Mouse (Mus musculus): Measurements from ENCODE around the gene Clcn2. TPM values are rescaled to one million over a fixed set of nuclear protein-coding genes. Genes with fewer than 3 reads are reported as not detected.

Clcn2 gene
- polyA plus RNA-seq, 1 experiment from 2014 or later, result 18.7 TPM

GRCm38 (mm10) chr16:20714307-20715080 is 3.1 kb downstream of the Clcn2 start:
- H3K9me3 ChIP-seq (ENCODE audit: low read length), result no peaks in the 10 kb centered on the region
- no peak overlapping the region for H3K27ac ChIP-seq (ENCODE audit: low read length)
- H3K9ac ChIP-seq (replicated peaks; ENCODE audit: low read length), result peak overlapping the region; percentile 81
- H3K4me2 ChIP-seq (replicated peaks; ENCODE audit: low read depth, low read length), result peak overlapping the region; percentile 90
- WGBS, result 41% methylated on average over 8 of the region's 11 CpGs
- H3K36me3 ChIP-seq (ENCODE audit: insufficient read depth, low read length), result peaks cover 23% of the 10 kb centered on the region
- ATAC-seq (ENCODE audit: low FRiP score, low TSS enrichment), result no peak
- no peaks in the 10 kb centered on the region for H3K27me3 ChIP-seq (ENCODE audit: insufficient read depth, low read length)
- peak overlapping the region; percentile 63 for H3K4me3 ChIP-seq (ENCODE audit: low read length)
- peaks cover 21% of the 10 kb centered on the region for H3K4me1 ChIP-seq (ENCODE audit: insufficient read depth, low read length)

GRCm38 (mm10) chr16:20712889-20713288 is 4.7 kb downstream of the Clcn2 start:
- ATAC-seq (ENCODE audit: low FRiP score, low TSS enrichment), result no peak
- Histone ChIP-seq H3K27ac (ENCODE audit: low read length) (no peak overlapping the region), H3K4me1 (ENCODE audit: insufficient read depth, low read length) (peaks cover 15% of the 10 kb centered on the region), H3K4me2 (replicated peaks; ENCODE audit: low read depth, low read length) (no peak overlapping the region), H3K27me3 (ENCODE audit: insufficient read depth, low read length) (no peaks in the 10 kb centered on the region), H3K9me3 (ENCODE audit: low read length) (no peaks in the 10 kb centered on the region), H3K9ac (replicated peaks; ENCODE audit: low read length) (no peak overlapping the region), H3K36me3 (ENCODE audit: insufficient read depth, low read length) (peaks cover 28% of the 10 kb centered on the region), H3K4me3 (ENCODE audit: low read length) (no peak overlapping the region)
- 94% methylated on average over 7 of the region's 7 CpGs for WGBS

- H3K4me2 ChIP-seq (replicated peaks; ENCODE audit: low read depth, low read length), result no peak overlapping the region
- 82% methylated on average over 9 of the region's 9 CpGs for WGBS
- ATAC-seq (ENCODE audit: low FRiP score, low TSS enrichment), result no peak
Observed at GRCm38 (mm10) chr16:20712190-20712589, 5.4 kb downstream of the Clcn2 start.

DNA sequence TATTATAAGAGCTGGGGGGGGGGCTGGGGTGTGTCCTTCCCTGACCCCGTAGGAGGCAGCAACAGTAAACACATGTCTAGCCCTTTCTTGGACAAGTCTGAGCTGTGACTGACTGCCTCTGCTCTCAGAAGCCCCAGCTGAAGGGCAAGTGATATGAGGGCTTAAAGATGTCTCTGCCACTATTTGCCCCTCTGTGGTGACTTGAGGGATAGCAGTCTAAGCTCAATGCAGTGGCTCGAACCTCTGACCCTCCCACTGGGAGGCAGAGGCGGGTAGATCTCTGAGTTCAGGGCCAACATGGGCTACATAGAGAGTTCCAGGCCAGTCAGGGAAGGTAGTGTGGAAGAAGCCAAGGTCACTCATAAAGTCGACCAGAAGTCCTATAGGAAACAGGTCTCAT is 6.7 kb downstream of the Clcn2 start:
- peaks cover 15% of the 10 kb centered on the region for H3K4me1 ChIP-seq (ENCODE audit: insufficient read depth, low read length)
- no peak overlapping the region for H3K9ac ChIP-seq (replicated peaks; ENCODE audit: low read length)
- no peaks in the 10 kb centered on the region for H3K9me3 ChIP-seq (ENCODE audit: low read length)
- 85% methylated on average over 4 of the region's 4 CpGs for WGBS
- H3K27me3 ChIP-seq (ENCODE audit: insufficient read depth, low read length), result no peaks in the 10 kb centered on the region
- H3K4me2 ChIP-seq (replicated peaks; ENCODE audit: low read depth, low read length), result no peak overlapping the region
- H3K36me3 ChIP-seq (ENCODE audit: insufficient read depth, low read length), result peaks cover 37% of the 10 kb centered on the region
- no peak for ATAC-seq (ENCODE audit: low FRiP score, low TSS enrichment)
- no peak overlapping the region for H3K4me3 ChIP-seq (ENCODE audit: low read length)
- H3K27ac ChIP-seq (ENCODE audit: low read length), result no peak overlapping the region

More at GRCm38 (mm10) chr16:20712190-20712589, 5.4 kb downstream of the Clcn2 start:
- Histone ChIP-seq H3K9me3 (ENCODE audit: low read length) (no peaks in the 10 kb centered on the region), H3K36me3 (ENCODE audit: insufficient read depth, low read length) (peaks cover 34% of the 10 kb centered on the region), H3K27ac (ENCODE audit: low read length) (no peak overlapping the region), H3K4me1 (ENCODE audit: insufficient read depth, low read length) (peaks cover 15% of the 10 kb centered on the region), H3K27me3 (ENCODE audit: insufficient read depth, low read length) (no peaks in the 10 kb centered on the region), H3K4me3 (ENCODE audit: low read length) (no peak overlapping the region), H3K9ac (replicated peaks; ENCODE audit: low read length) (no peak overlapping the region)

DNA sequence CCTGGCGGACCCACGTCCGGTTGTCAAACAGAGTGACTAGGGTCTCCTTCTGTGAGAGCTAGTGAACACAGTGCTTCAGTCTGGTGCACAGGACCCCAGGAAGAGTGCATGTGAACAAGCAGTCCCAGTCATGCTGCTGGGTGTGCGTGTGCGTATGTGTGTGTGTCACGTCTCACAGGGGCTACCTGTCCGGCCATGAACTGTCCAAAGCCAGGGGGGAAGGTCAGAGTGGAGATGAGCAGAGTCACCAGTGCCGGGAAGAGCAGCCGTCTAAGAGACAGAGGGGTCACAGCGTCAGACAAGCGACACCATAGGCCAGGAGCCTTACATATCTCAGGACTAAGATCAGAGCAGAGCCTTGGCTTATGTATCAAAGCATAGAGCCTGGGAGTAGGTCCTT is 7.2 kb downstream of the Clcn2 start:
- Histone ChIP-seq H3K27me3 (ENCODE audit: insufficient read depth, low read length) (no peaks in the 10 kb centered on the region), H3K9me3 (ENCODE audit: low read length) (no peaks in the 10 kb centered on the region), H3K4me3 (ENCODE audit: low read length) (no peak overlapping the region), H3K4me1 (ENCODE audit: insufficient read depth, low read length) (peaks cover 13% of the 10 kb centered on the region), H3K9ac (replicated peaks; ENCODE audit: low read length) (no peak overlapping the region), H3K36me3 (ENCODE audit: insufficient read depth, low read length) (peaks cover 38% of the 10 kb centered on the region), H3K27ac (ENCODE audit: low read length) (no peak overlapping the region), H3K4me2 (replicated peaks; ENCODE audit: low read depth, low read length) (no peak overlapping the region)
- ATAC-seq (ENCODE audit: low FRiP score, low TSS enrichment), result no peak
- WGBS, result 87% methylated on average over 11 of the region's 11 CpGs

DNA sequence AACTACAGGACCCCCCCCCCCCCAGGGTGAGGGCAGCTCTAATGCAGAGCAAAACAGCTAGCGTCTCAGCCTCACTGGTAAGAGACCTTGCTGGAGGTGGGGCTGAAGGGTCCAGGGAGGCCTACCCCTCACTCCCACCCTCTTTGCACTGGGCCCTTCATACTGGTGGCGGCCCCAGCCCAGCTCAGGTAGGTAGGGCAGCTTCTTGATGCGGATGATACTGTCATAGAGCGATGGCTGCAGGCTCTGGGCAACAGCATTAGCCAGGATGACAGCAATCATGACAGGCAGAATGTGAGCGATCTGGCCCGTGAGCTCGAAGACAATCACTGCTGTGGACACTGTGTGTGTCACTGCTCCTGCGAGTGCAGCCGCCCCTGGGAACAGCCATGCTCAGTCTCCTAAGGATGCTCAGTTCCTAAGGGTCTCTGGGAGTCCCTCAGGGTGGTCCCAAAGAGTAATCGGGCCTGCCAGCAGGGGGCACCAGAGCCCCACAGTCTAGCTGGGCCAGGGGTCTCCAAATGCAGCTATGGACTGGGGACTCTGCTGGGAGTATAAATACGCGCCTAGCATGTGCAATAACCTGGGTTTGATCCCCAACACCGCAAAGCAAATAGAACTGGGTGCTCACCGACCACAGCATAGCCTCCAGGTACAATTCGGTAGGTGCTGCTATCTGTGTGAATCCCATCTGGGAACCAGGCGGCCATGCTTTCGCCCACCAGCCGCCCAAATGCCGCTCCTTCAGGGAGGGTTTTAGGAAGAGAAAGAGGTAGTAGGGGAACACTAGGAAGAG is 8.4 kb downstream of the Clcn2 start:
- peak; percentile 17; the same call in 1 of the 2 replicates for ATAC-seq (ENCODE audit: low FRiP score, low TSS enrichment)
- peaks cover 38% of the 10 kb centered on the region for H3K36me3 ChIP-seq (ENCODE audit: insufficient read depth, low read length)
- no peak overlapping the region for H3K4me2 ChIP-seq (replicated peaks; ENCODE audit: low read depth, low read length)

DNA sequence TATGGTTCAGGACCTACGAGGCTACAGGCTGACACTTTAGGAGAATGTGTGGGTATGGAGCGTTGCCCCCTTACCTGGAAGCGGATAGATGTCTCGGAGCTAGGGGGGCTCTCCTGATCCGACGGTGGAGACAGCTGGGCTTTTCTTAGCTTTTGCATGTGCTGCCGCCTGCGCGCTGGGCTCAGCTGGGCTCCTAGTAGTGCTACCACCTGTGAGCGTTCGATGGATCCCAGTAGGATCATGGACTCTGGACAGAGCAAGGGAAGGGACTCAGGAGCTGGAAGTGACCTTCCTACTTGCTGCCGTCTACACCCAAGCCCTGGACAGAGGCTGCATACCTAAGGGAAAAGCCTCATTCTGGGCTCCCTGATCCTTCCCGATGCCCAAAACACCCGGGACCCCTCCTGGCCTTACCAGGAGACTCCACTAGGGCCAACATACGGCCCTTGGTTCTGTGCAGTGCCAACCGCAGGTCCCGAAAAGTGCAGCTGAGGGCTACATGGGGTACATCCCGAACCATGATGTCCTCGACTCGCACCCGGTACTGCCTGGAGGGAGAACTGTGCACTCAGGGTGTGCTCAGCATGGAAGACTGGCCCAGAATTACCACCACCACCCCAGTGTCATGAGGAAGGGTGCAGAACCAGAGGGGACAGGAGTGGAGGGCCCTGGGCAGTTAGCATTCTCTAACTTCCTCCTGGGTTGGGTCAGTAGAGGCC is 9.2 kb downstream of the Clcn2 start:
- no peak overlapping the region for H3K9ac ChIP-seq (replicated peaks; ENCODE audit: low read length)
- WGBS, result 90% methylated on average over 21 of the region's 21 CpGs
- no peaks in the 10 kb centered on the region for H3K9me3 ChIP-seq (ENCODE audit: low read length)
- no peaks in the 10 kb centered on the region for H3K27me3 ChIP-seq (ENCODE audit: insufficient read depth, low read length)
- no peak overlapping the region for H3K4me2 ChIP-seq (replicated peaks; ENCODE audit: low read depth, low read length)
- H3K36me3 ChIP-seq (ENCODE audit: insufficient read depth, low read length), result peaks cover 38% of the 10 kb centered on the region
- H3K4me3 ChIP-seq (ENCODE audit: low read length), result no peak overlapping the region
- no peak for ATAC-seq (ENCODE audit: low FRiP score, low TSS enrichment)
- H3K27ac ChIP-seq (ENCODE audit: low read length), result no peak overlapping the region
- H3K4me1 ChIP-seq (ENCODE audit: insufficient read depth, low read length), result no peaks in the 10 kb centered on the region

More for the DNA sequence above, 8.4 kb downstream of the Clcn2 start:
- H3K27me3 ChIP-seq (ENCODE audit: insufficient read depth, low read length), result no peaks in the 10 kb centered on the region
- H3K27ac ChIP-seq (ENCODE audit: low read length), result no peak overlapping the region
- H3K4me1 ChIP-seq (ENCODE audit: insufficient read depth, low read length), result peaks cover 2% of the 10 kb centered on the region; the same call in 1 of the 2 replicates
- 75% methylated on average over 19 of the region's 19 CpGs for WGBS
- H3K9ac ChIP-seq (replicated peaks; ENCODE audit: low read length), result no peak overlapping the region
- H3K9me3 ChIP-seq (ENCODE audit: low read length), result no peaks in the 10 kb centered on the region
- no peak overlapping the region for H3K4me3 ChIP-seq (ENCODE audit: low read length)

- 83% methylated on average over 2 of the region's 2 CpGs for WGBS
- Histone ChIP-seq H3K4me1 (ENCODE audit: insufficient read depth, low read length) (peaks cover 12% of the 10 kb centered on the region), H3K9ac (replicated peaks; ENCODE audit: low read length) (no peak overlapping the region), H3K4me2 (replicated peaks; ENCODE audit: low read depth, low read length) (no peak overlapping the region), H3K27me3 (ENCODE audit: insufficient read depth, low read length) (no peaks in the 10 kb centered on the region), H3K4me3 (ENCODE audit: low read length) (no peak overlapping the region), H3K9me3 (ENCODE audit: low read length) (no peaks in the 10 kb centered on the region), H3K27ac (ENCODE audit: low read length) (no peak overlapping the region), H3K36me3 (ENCODE audit: insufficient read depth, low read length) (peaks cover 24% of the 10 kb centered on the region)
- ATAC-seq (ENCODE audit: low FRiP score, low TSS enrichment), result no peak
Observed at GRCm38 (mm10) chr16:20706407-20707055, 11.0 kb downstream of the Clcn2 start.

GRCm38 (mm10) chr16:20705786-20706185 is 11.8 kb downstream of the Clcn2 start:
- Histone ChIP-seq H3K4me2 (replicated peaks; ENCODE audit: low read depth, low read length) (no peak overlapping the region), H3K4me3 (ENCODE audit: low read length) (no peak overlapping the region), H3K4me1 (ENCODE audit: insufficient read depth, low read length) (peaks cover 17% of the 10 kb centered on the region), H3K36me3 (ENCODE audit: insufficient read depth, low read length) (peaks cover 16% of the 10 kb centered on the region), H3K27ac (ENCODE audit: low read length) (no peak overlapping the region), H3K9me3 (ENCODE audit: low read length) (no peaks in the 10 kb centered on the region), H3K9ac (replicated peaks; ENCODE audit: low read length) (no peak overlapping the region), H3K27me3 (ENCODE audit: insufficient read depth, low read length) (no peaks in the 10 kb centered on the region)
- ATAC-seq (ENCODE audit: low FRiP score, low TSS enrichment), result no peak
- WGBS, result 84% methylated on average over 3 of the region's 3 CpGs
